Mouse (Mus musculus): ENCODE measurements at regions not wholly inside any gene's neighbourhood (a gene's known extent, or its start where the extent isn't known, plus 50 kb on each side); places are given as distances from the start of the nearest gene placed in this dataset.

GRCm38 (mm10) chr13:37715058-37715712, 63.0 kb upstream of the Rreb1 start:
- DNase-seq: no peak

GRCm38 (mm10) chr13:37715770-37716693, 62.2 kb upstream of the Rreb1 start:
- no peak for DNase-seq

DNA sequence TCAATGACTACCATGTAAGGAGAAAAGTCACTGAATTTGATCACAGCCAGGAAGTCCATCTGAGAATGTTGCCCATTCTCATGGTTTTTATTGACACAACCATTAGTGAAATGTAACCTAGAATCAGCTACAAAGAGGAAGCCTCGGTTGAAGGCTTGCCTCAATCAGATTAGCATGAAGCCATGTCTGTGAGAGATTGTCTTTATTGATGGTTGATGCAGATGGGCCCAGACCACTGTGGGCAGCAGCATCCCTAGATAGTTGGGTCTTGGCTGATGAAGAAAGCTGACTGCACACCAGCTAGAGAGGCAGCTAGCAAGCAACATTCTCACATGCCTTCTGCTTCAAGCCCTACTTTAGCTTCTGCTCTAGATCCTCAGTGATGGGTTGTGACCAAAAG, 60.4 kb upstream of the Rreb1 start:
- no peak for DNase-seq

DNA sequence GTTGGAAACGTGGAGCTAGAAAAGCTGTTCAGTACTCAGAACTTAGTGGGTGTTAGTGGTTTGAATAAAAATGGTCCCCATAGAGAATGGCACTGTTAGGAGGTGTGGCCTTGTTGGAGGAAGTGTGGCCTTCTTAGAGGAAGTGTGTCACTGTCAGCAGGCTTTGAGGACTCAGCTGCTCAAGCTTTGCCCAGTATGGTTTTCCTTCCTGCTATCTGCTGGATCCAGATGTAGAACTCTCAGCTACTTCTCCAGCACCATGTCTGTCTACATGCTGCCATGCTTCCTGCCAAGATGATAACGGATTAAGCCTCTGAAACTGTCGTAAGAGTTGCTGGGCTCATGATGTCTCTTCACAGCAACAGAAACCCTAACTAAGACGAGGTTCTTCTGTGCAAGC, 59.8 kb upstream of the Rreb1 start:
- DNase-seq: no peak

Measured in thymus, adult 18-20 months (tissue).